Mouse (Mus musculus) stomach, postnatal 0 days (tissue): Measurements from ENCODE around the gene Zfp273. TPM values are rescaled to one million over a fixed set of nuclear protein-coding genes. Genes with fewer than 3 reads are reported as not detected.
"Not testable (repeated sequence)": the region's sequence is repeated elsewhere in the genome, so short reads cannot be mapped to it uniquely, and the experiment has no call there.

Source experiments
- ATAC-seq: fragments of 200-750 bp; cut with Nextera tagmentation; 2 replicates; pipeline ENCODE4 v1.8.0; 2017; ENCODE audit not compliant: low FRiP score, low TSS enrichment
- DNase-seq: peaks from one replicate; pipeline ENCODE4 v3.0.0-alpha.2; 2016; ENCODE audit warnings: low spot score
- H3K27ac ChIP-seq: fragments of 300-500 bp; sonication (generic); replicated peaks from 2 replicates; pipeline ENCODE4 v1.5.1; 2014; ENCODE audit warnings: mild to moderate bottlenecking, control low read depth
- H3K27me3 ChIP-seq: fragments of 300-500 bp; sonication (generic); 2 replicates; pipeline ENCODE4 v1.6.1; 2014; ENCODE audit warnings: low read length; ENCODE audit not compliant: control insufficient read depth, insufficient read depth
- H3K36me3 ChIP-seq: fragments of 300-500 bp; sonication (generic); 2 replicates; pipeline ENCODE4 v1.6.1; 2014; ENCODE audit warnings: low read length, mixed read lengths; ENCODE audit not compliant: control insufficient read depth, insufficient read depth
- H3K4me1 ChIP-seq: fragments of 300-500 bp; sonication (generic); replicated peaks from 2 replicates; pipeline ENCODE4 v1.6.1; 2014; ENCODE audit warnings: antibody characterized with exemption; ENCODE audit not compliant: control insufficient read depth, insufficient read depth
- H3K4me2 ChIP-seq: fragments of 300-500 bp; sonication (generic); replicated peaks from 2 replicates; pipeline ENCODE4 v1.6.1; 2014; ENCODE audit warnings: low read depth, mild to moderate bottlenecking, control low read depth, moderate library complexity
- H3K4me3 ChIP-seq: fragments of 300-500 bp; sonication (generic); 2 replicates; pipeline ENCODE4 v1.5.1; 2014; ENCODE audit warnings: low read depth, low read length, control low read depth
- H3K9ac ChIP-seq: fragments of 300-500 bp; sonication (generic); 2 replicates; pipeline ENCODE4 v1.6.1; 2014; ENCODE audit warnings: mild to moderate bottlenecking, low read length, control low read depth, mixed read lengths
- H3K9me3 ChIP-seq: fragments of 300-500 bp; sonication (generic); 2 replicates; pipeline ENCODE4 v1.6.1; 2016; ENCODE audit warnings: low read length; ENCODE audit not compliant: control insufficient read depth
- CTCF ChIP-seq: IDR thresholded peaks from 2 replicates; pipeline ENCODE4 v1.5.1; 2016; ENCODE audit warnings: antibody characterized with exemption, low read depth, mild to moderate bottlenecking, moderate library complexity
- EP300 ChIP-seq: optimal IDR thresholded peaks from 2 replicates; pipeline ENCODE3; 2016; ENCODE audit warnings: antibody characterized with exemption
- WGBS: fragments of 180-500 bp; shearing (Covaris S2); extraction: QIAGEN DNeasy Blood & Tissue Kit; methylation state at CpG from one replicate; pipeline ENCODE4 v1.1.7; 2014; 5-methylcytosine and 5-hydroxymethylcytosine counted together
- polyA plus RNA-seq: library from polyadenylated mRNA; unstranded; fragments of >200 nt; fragmentation: Nextera tagmentation; extraction: Ambion mirVana; gene quantifications from 2 replicates; pipeline ENCODE4 v1.2.1, GENCODE M21; 2015

Zfp273 gene
- polyA plus RNA-seq, 1 experiment from 2014 or later, result 2.3 TPM

GRCm38 (mm10) chr13:67862508-67862907 lies 49.0 kb downstream of the Zfp273 start:
- Histone ChIP-seq H3K9me3 (no peaks in the 10 kb centered on the region), H3K4me2 (no peak overlapping the region), H3K4me1 (no peaks in the 10 kb centered on the region), H3K36me3 (no peaks in the 10 kb centered on the region), H3K9ac (no peak overlapping the region), H3K4me3 (no peak overlapping the region), H3K27me3 (no peaks in the 10 kb centered on the region), H3K27ac (no peak overlapping the region)
- WGBS, result 83% methylated on average over 9 of the region's 9 CpGs
- ATAC-seq, result no peak
- TF ChIP-seq EP300, result no peak
- TF ChIP-seq CTCF, result peak; percentile 11; the same call in 1 of the 2 replicates
- no peak for DNase-seq

- 73% methylated on average over 11 of the region's 11 CpGs for WGBS
- Histone ChIP-seq H3K9me3 (no peaks in the 10 kb centered on the region), H3K27ac (no peak within 1 kb of the TSS), H3K4me1 (no peaks in the 10 kb centered on the region), H3K4me2 (no peak within 1 kb of the TSS), H3K36me3 (no peaks in the 10 kb centered on the region), H3K9ac (no peak within 1 kb of the TSS), H3K27me3 (no peaks in the 10 kb centered on the region), H3K4me3 (no peak within 1 kb of the TSS)
- DNase-seq (no peak), ATAC-seq (no peak)
- TF ChIP-seq CTCF (no peak), EP300 (no peak)
Measured at GRCm38 (mm10) chr13:67863026-67863425, 49.5 kb downstream of the Zfp273 start, which contains the start of gene BC048507. Gene BC048507, plus strand, starts transcription at chr13:67863326.

GRCm38 (mm10) chr13:67864764-67865350 lies 51.3 kb downstream of the Zfp273 start:
- WGBS, result 42% methylated on average over 5 of the region's 5 CpGs
- no peak overlapping the region for H3K27ac ChIP-seq
- no peaks in the 10 kb centered on the region for H3K36me3 ChIP-seq
- no peak for ATAC-seq
- H3K4me1 ChIP-seq, result no peaks in the 10 kb centered on the region
- no peak overlapping the region for H3K4me2 ChIP-seq
- no peaks in the 10 kb centered on the region for H3K27me3 ChIP-seq
- no peak overlapping the region for H3K4me3 ChIP-seq
- no peak for DNase-seq
- no peak overlapping the region for H3K9ac ChIP-seq
- TF ChIP-seq CTCF (no peak), EP300 (no peak)
- H3K9me3 ChIP-seq, result no peaks in the 10 kb centered on the region

GRCm38 (mm10) chr13:67867899-67868298 lies 54.4 kb downstream of the Zfp273 start:
- Histone ChIP-seq H3K4me3 (no peak overlapping the region), H3K27ac (no peak overlapping the region), H3K4me1 (no peaks in the 10 kb centered on the region), H3K4me2 (no peak overlapping the region), H3K27me3 (no peaks in the 10 kb centered on the region), H3K36me3 (no peaks in the 10 kb centered on the region), H3K9me3 (no peaks in the 10 kb centered on the region), H3K9ac (no peak overlapping the region)
- ATAC-seq, result no peak
- 28% methylated on average over 3 of the region's 3 CpGs for WGBS
- TF ChIP-seq EP300, result no peak
- TF ChIP-seq CTCF, result peak; percentile 55
- DNase-seq, result no peak

GRCm38 (mm10) chr13:67876049-67876698 lies 62.6 kb downstream of the Zfp273 start:
- 33% methylated on average over 7 of the region's 12 CpGs for WGBS
- not testable (repeated sequence) for H3K4me2 ChIP-seq

More at GRCm38 (mm10) chr13:67876049-67876698, 62.6 kb downstream of the Zfp273 start:
- H3K36me3 ChIP-seq, H3K27ac ChIP-seq, H3K9ac ChIP-seq, DNase-seq, H3K4me1 ChIP-seq, H3K9me3 ChIP-seq, H3K27me3 ChIP-seq, H3K4me3 ChIP-seq, ATAC-seq: not testable (repeated sequence)

Other genes with a start within 250 kb of the Zfp273 start
- gene Zfp729b, start 204.0 kb upstream of the Zfp273 start, polyA plus RNA-seq, result 1.6 and 1.9 TPM in 2 replicates
- gene Gm49345, start 176.0 kb upstream of the Zfp273 start, polyA plus RNA-seq, result 0.08 TPM in 1 of 2 replicates, not detected in the other
- 1.2 and 1.6 TPM in 2 replicates for gene Zfp729a, start 175.9 kb upstream of the Zfp273 start, polyA plus RNA-seq
- 3.8 and 4.0 TPM in 2 replicates for gene Zfp738, start 126.7 kb upstream of the Zfp273 start, polyA plus RNA-seq
- gene Zfp65, start 84.6 kb upstream of the Zfp273 start, polyA plus RNA-seq, result 2.0 and 2.1 TPM in 2 replicates
- gene Zfp85, start 58.5 kb upstream of the Zfp273 start, polyA plus RNA-seq, result 2.1 and 2.2 TPM in 2 replicates
- 0.62 and 0.74 TPM in 2 replicates for gene Zfp493, start 34.0 kb upstream of the Zfp273 start, polyA plus RNA-seq
- 1.1 TPM in 2 replicates for gene Gm10037, start 17.4 kb downstream of the Zfp273 start, polyA plus RNA-seq
- not detected in 2 replicates for gene BC048507, start 49.6 kb downstream of the Zfp273 start, polyA plus RNA-seq